Mouse (Mus musculus): Measurements from ENCODE around the gene Ccdc8. TPM values are rescaled to one million over a fixed set of nuclear protein-coding genes. Genes with fewer than 3 reads are reported as not detected.

Gene Ccdc8
- total and polyA plus RNA-seq, 3 experiments, result 0.11 TPM; not detected in 2

DNA sequence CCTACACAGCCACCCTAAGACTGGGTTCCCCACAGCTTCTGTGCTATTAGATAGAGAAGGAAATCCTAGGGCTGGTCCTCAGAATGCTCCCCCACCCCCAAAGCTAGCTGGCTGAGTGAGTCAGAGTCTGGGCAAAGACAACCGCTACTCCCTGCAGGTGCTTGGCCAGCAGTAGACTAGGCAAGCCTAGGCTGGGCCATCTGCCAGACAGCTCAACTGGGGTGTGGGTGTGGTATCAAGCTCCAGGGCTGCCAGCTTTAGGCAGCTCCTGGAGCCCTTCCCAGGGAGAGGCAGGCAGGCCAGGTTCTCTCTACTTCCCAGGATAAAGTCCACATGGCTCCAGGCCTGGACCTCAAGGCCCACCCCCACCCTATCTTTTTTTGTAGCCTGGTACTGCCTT lies 24.5 kb downstream of the Ccdc8 start (continued):
- TF ChIP-seq NRF1 (IDR thresholded peaks at IDR 0.05; ENCODE audit: insufficient read depth, low read depth, low read length, poor library complexity, severe bottlenecking), result no peak

DNA sequence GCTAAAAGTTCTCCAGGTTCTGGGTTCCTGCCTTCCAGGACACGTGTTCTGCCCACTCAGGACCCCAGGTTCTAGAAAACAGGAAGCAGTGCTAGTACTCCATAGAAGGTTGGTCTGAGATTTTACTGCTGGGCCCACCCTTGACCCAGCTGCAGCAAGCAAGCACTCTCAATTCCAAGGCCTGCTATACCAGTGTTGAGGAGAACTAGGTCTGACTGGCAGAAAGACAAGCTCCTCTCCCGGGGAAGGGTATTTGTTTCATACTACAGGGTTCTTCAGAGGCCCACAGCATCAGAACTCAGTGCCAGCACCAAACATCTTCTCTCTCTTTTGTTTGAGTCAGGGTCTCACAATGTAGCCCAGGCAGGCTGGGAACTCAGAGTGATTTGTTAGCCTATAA lies 25.4 kb downstream of the Ccdc8 start:
- Histone ChIP-seq H3K27ac (ENCODE audit: control insufficient read depth, low read depth, low read length) (no peak overlapping the region), H3K9ac (ENCODE audit: control insufficient read depth, low read depth, low read length, poor library complexity, severe bottlenecking) (no peak overlapping the region), H3K79me2 (ENCODE audit: control insufficient read depth, insufficient read depth, low read length, poor library complexity) (peaks cover 16% of the 10 kb centered on the region), H3K4me3 (ENCODE audit: control insufficient read depth in 1 of 2, insufficient read depth in 1 of 2, low read depth in 2 of 2, low read length in 2 of 2) (no peak overlapping the region), H3K27me3 (ENCODE audit: control insufficient read depth in 1 of 2, insufficient read depth in 2 of 2, low read length in 2 of 2) (no peaks in the 10 kb centered on the region), H3K36me3 (ENCODE audit: control insufficient read depth in 1 of 2, insufficient read depth in 2 of 2, low read length in 2 of 2) (peaks cover 15 to 26% of the 10 kb centered on the region in 2 experiments), H3K9me3 (replicated peaks; ENCODE audit: insufficient read depth, low read length) (no peaks in the 10 kb centered on the region), H3K4me1 (ENCODE audit: control insufficient read depth in 1 of 2, insufficient read depth in 2 of 2, low read length in 2 of 2) (peaks cover 11 to 16% of the 10 kb centered on the region in 2 experiments)
- DNase-seq (ENCODE audit: low read depth, low spot score), result no peak
- TF ChIP-seq ZMIZ1 (IDR thresholded peaks at IDR 0.05; ENCODE audit: low read depth, low read length) (no peak), ZC3H11A (IDR thresholded peaks at IDR 0.05; ENCODE audit: low read depth, low read length) (no peak), NRF1 (IDR thresholded peaks at IDR 0.05; ENCODE audit: insufficient read depth, low read depth, low read length, poor library complexity, severe bottlenecking) (no peak), POLR2AphosphoS5 (IDR thresholded peaks at IDR 0.05; ENCODE audit: borderline replicate concordance, low read depth, low read length) (no peak), JUND (IDR thresholded peaks at IDR 0.05; ENCODE audit: low read depth, low read length) (no peak), GATA1 (IDR thresholded peaks at IDR 0.05; ENCODE audit: low read depth, low read length) (no peak), EP300 (IDR thresholded peaks at IDR 0.05; ENCODE audit: low read depth in 1 of 2, low read length in 2 of 2) (no peak)

DNA sequence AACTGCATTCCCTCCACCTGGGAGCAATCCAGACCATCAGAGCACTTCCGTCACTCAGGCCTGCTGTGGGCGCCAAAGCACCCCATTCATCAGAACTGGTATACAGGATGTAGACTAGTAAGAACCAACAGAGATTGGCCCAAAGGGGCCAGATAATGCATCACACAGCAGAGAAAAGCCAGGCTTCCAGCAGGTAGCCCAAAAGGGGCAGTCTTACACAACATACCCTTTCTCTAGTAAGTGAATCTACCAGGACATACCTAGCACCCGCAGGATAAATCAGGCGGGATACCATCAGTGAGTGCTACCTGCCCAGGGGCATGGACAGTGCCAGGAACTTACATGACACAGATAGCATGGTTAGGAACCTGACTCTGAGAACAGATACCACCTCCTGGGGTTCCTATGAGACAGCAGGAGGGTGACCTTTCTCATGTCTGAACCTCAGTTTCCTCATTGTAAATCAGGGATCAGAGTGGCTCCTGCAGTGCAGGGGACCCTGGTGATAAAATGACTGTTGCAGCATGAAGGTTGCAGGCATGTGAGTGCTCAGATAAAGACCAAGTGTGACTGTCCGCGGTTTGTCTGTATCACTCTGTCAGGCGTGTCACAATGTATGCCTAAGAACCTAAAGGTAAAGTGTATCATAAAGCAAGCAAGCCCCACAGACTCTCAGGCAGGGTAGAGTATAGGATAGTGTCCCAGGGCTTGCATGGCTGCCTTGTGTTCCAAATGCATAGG lies 27.1 kb downstream of the Ccdc8 start:
- no peak overlapping the region for H3K9ac ChIP-seq (ENCODE audit: control insufficient read depth, low read depth, low read length, poor library complexity, severe bottlenecking)
- no peak overlapping the region; the same call in 1 of the 2 replicates for H3K27ac ChIP-seq (ENCODE audit: control insufficient read depth, low read depth, low read length)
- no peak overlapping the region for H3K4me3 ChIP-seq (ENCODE audit: control insufficient read depth in 1 of 2, insufficient read depth in 1 of 2, low read depth in 2 of 2, low read length in 2 of 2)
- peaks cover 11 to 16% of the 10 kb centered on the region in 2 experiments for H3K4me1 ChIP-seq (ENCODE audit: control insufficient read depth in 1 of 2, insufficient read depth in 2 of 2, low read length in 2 of 2)
- DNase-seq (ENCODE audit: low read depth, low spot score), result peak; percentile 57
- H3K9me3 ChIP-seq (replicated peaks; ENCODE audit: insufficient read depth, low read length), result no peaks in the 10 kb centered on the region
- peaks cover 15 to 21% of the 10 kb centered on the region in 2 experiments for H3K36me3 ChIP-seq (ENCODE audit: control insufficient read depth in 1 of 2, insufficient read depth in 2 of 2, low read length in 2 of 2)
- H3K27me3 ChIP-seq (ENCODE audit: control insufficient read depth in 1 of 2, insufficient read depth in 2 of 2, low read length in 2 of 2), result no peaks in the 10 kb centered on the region
- peaks cover 31% of the 10 kb centered on the region for H3K79me2 ChIP-seq (ENCODE audit: control insufficient read depth, insufficient read depth, low read length, poor library complexity)
- TF ChIP-seq SIN3A (IDR thresholded peaks at IDR 0.05; ENCODE audit: low read length) (peak; percentile 41; the same call in 1 of the 2 replicates), POLR2AphosphoS5 (IDR thresholded peaks at IDR 0.05; ENCODE audit: borderline replicate concordance, low read depth, low read length) (no peak), GATA1 (IDR thresholded peaks at IDR 0.05; ENCODE audit: low read depth, low read length) (peak; percentile 56; the same call in 1 of the 2 replicates), MAZ (IDR thresholded peaks at IDR 0.05; ENCODE audit: low read depth, low read length) (no peak), POLR2AphosphoS2 (IDR thresholded peaks at IDR 0.05; ENCODE audit: low read length) (no peak), JUND (IDR thresholded peaks at IDR 0.05; ENCODE audit: low read depth, low read length) (no peak), MAX (IDR thresholded peaks at IDR 0.05; ENCODE audit: low read length) (no peak), UBTF (IDR thresholded peaks at IDR 0.05; ENCODE audit: borderline replicate concordance, insufficient read depth, low read depth, low read length) (no peak), MEF2A (IDR thresholded peaks at IDR 0.05; ENCODE audit: extremely low read depth, insufficient replicate concordance, low read depth, low read length, poor library complexity, severe bottlenecking) (no peak), MYB (IDR thresholded peaks at IDR 0.05; ENCODE audit: low read depth, low read length) (no peak), NRF1 (IDR thresholded peaks at IDR 0.05; ENCODE audit: insufficient read depth, low read depth, low read length, poor library complexity, severe bottlenecking) (no peak), KAT2A (conservative IDR thresholded peaks at IDR 0.05; ENCODE audit: low read depth, low read length) (no peak), USF1 (IDR thresholded peaks at IDR 0.05; ENCODE audit: low read depth, low read length) (no peak), MAFK (IDR thresholded peaks at IDR 0.05; ENCODE audit: borderline replicate concordance, low read depth, low read length) (no peak), CHD2 (IDR thresholded peaks at IDR 0.05; ENCODE audit: low read length) (no peak), CTCF (IDR thresholded peaks at IDR 0.05 in 2 of 3, conservative IDR thresholded peaks at IDR 0.05 in 1 of 3; ENCODE audit: control insufficient read depth in 1 of 3, insufficient read depth in 1 of 3, low read depth in 2 of 3, low read length in 3 of 3, poor library complexity in 1 of 3, severe bottlenecking in 1 of 3) (no peak), ZC3H11A (IDR thresholded peaks at IDR 0.05; ENCODE audit: low read depth, low read length) (no peak), NELFE (IDR thresholded peaks at IDR 0.05; ENCODE audit: low read depth, low read length) (no peak), TAL1 (IDR thresholded peaks at IDR 0.05; ENCODE audit: low read length) (peak; percentile 54), RCOR1 (IDR thresholded peaks at IDR 0.05; ENCODE audit: low read depth, low read length) (peak; percentile 60; the same call in 1 of the 2 replicates), EP300 (IDR thresholded peaks at IDR 0.05; ENCODE audit: low read depth in 1 of 2, low read length in 2 of 2) (peak; percentile 53 to 76; a peak in 3 of 4 replicates), TCF12 (IDR thresholded peaks at IDR 0.05; ENCODE audit: low read depth, low read length) (peak; percentile 65), MXI1 (IDR thresholded peaks at IDR 0.05; ENCODE audit: low read depth, low read length) (peak; percentile 46; the same call in 1 of the 2 replicates), RAD21 (IDR thresholded peaks at IDR 0.05; ENCODE audit: low read depth, low read length) (no peak), ZKSCAN1 (IDR thresholded peaks at IDR 0.05; ENCODE audit: low read depth, low read length) (no peak)
